Mouse (Mus musculus): ENCODE data around the gene Prkch. TPM values are rescaled to one million over a fixed set of nuclear protein-coding genes. Genes with fewer than 3 reads are reported as not detected.

The Prkch gene
- total and polyA plus RNA-seq, 2 experiments from 2014 or later = 9.9 to 16.2 TPM

- no peak for TF ChIP-seq CTCF (IDR thresholded peaks at IDR 0.05)
- Histone ChIP-seq H3K9ac (replicated peaks; ENCODE audit: low read length, poor library complexity, severe bottlenecking) (no peak overlapping the region), H3K4me3 (ENCODE audit: low read depth, low read length) (no peak overlapping the region), H3K27me3 (ENCODE audit: insufficient read depth, low read length) (no peaks in the 10 kb centered on the region), H3K27ac (ENCODE audit: low read depth, low read length) (no peak overlapping the region), H3K36me3 (ENCODE audit: insufficient read depth, low read length) (no peaks in the 10 kb centered on the region), H3K9me3 (ENCODE audit: low read length) (no peaks in the 10 kb centered on the region), H3K4me1 (ENCODE audit: insufficient read depth, low read length) (no peaks in the 10 kb centered on the region), H3K4me2 (ENCODE audit: low read depth, low read length, poor library complexity, severe bottlenecking) (no peak overlapping the region)
- no peak for DNase-seq (ENCODE audit: low spot score)
- ATAC-seq (ENCODE audit: low FRiP score) = no peak
- WGBS = 82% methylated on average over 13 of the region's 13 CpGs
Measured at GRCm38 (mm10) chr12:73694690-73695089, 110.1 kb downstream of the Prkch start.

GRCm38 (mm10) chr12:73695110-73695509 lies 110.5 kb downstream of the Prkch start:
- WGBS = 79% methylated on average over 16 of the region's 16 CpGs
- no peak overlapping the region for H3K9ac ChIP-seq (replicated peaks; ENCODE audit: low read length, poor library complexity, severe bottlenecking)
- no peak overlapping the region for H3K4me2 ChIP-seq (ENCODE audit: low read depth, low read length, poor library complexity, severe bottlenecking)
- TF ChIP-seq CTCF (IDR thresholded peaks at IDR 0.05) = peak; percentile 30; the same call in 1 of the 2 replicates
- ATAC-seq (ENCODE audit: low FRiP score) (no peak), DNase-seq (ENCODE audit: low spot score) (no peak)
- H3K36me3 ChIP-seq (ENCODE audit: insufficient read depth, low read length) = no peaks in the 10 kb centered on the region
- no peak overlapping the region for H3K4me3 ChIP-seq (ENCODE audit: low read depth, low read length)
- no peaks in the 10 kb centered on the region for H3K27me3 ChIP-seq (ENCODE audit: insufficient read depth, low read length)
- no peak overlapping the region for H3K27ac ChIP-seq (ENCODE audit: low read depth, low read length)
- no peaks in the 10 kb centered on the region for H3K9me3 ChIP-seq (ENCODE audit: low read length)
- peaks cover 2% of the 10 kb centered on the region; the same call in 1 of the 2 replicates for H3K4me1 ChIP-seq (ENCODE audit: insufficient read depth, low read length)

GRCm38 (mm10) chr12:73696084-73696483 lies 111.5 kb downstream of the Prkch start:
- 82% methylated on average over 4 of the region's 4 CpGs for WGBS
- H3K9ac ChIP-seq (replicated peaks; ENCODE audit: low read length, poor library complexity, severe bottlenecking) = no peak overlapping the region
- no peak for TF ChIP-seq CTCF (IDR thresholded peaks at IDR 0.05)
- H3K9me3 ChIP-seq (ENCODE audit: low read length) = no peaks in the 10 kb centered on the region
- no peaks in the 10 kb centered on the region for H3K36me3 ChIP-seq (ENCODE audit: insufficient read depth, low read length)
- H3K27ac ChIP-seq (ENCODE audit: low read depth, low read length) = no peak overlapping the region
- peaks cover 4% of the 10 kb centered on the region; the same call in 1 of the 2 replicates for H3K4me1 ChIP-seq (ENCODE audit: insufficient read depth, low read length)
- no peak overlapping the region for H3K4me2 ChIP-seq (ENCODE audit: low read depth, low read length, poor library complexity, severe bottlenecking)
- no peak overlapping the region for H3K4me3 ChIP-seq (ENCODE audit: low read depth, low read length)
- ATAC-seq (ENCODE audit: low FRiP score) = no peak
- no peaks in the 10 kb centered on the region for H3K27me3 ChIP-seq (ENCODE audit: insufficient read depth, low read length)
- DNase-seq (ENCODE audit: low spot score) = no peak

GRCm38 (mm10) chr12:73696946-73697345 lies 112.3 kb downstream of the Prkch start:
- Histone ChIP-seq H3K9me3 (ENCODE audit: low read length) (no peaks in the 10 kb centered on the region), H3K4me3 (ENCODE audit: low read depth, low read length) (no peak overlapping the region), H3K27ac (ENCODE audit: low read depth, low read length) (no peak overlapping the region), H3K36me3 (ENCODE audit: insufficient read depth, low read length) (no peaks in the 10 kb centered on the region), H3K4me2 (ENCODE audit: low read depth, low read length, poor library complexity, severe bottlenecking) (no peak overlapping the region), H3K9ac (replicated peaks; ENCODE audit: low read length, poor library complexity, severe bottlenecking) (no peak overlapping the region), H3K4me1 (ENCODE audit: insufficient read depth, low read length) (peaks cover 4% of the 10 kb centered on the region; the same call in 1 of the 2 replicates), H3K27me3 (ENCODE audit: insufficient read depth, low read length) (no peaks in the 10 kb centered on the region)
- no peak for TF ChIP-seq CTCF (IDR thresholded peaks at IDR 0.05)
- DNase-seq (ENCODE audit: low spot score) (no peak), ATAC-seq (ENCODE audit: low FRiP score) (no peak)
- WGBS = 54% methylated on average over 4 of the region's 4 CpGs

- no peak for ATAC-seq (ENCODE audit: low FRiP score)
Measured at GRCm38 (mm10) chr12:73698436-73698835, 113.8 kb downstream of the Prkch start.

GRCm38 (mm10) chr12:73698841-73699240 lies 114.2 kb downstream of the Prkch start:
- H3K9ac ChIP-seq (replicated peaks; ENCODE audit: low read length, poor library complexity, severe bottlenecking) = no peak overlapping the region
- ATAC-seq (ENCODE audit: low FRiP score) (no peak), DNase-seq (ENCODE audit: low spot score) (no peak)
- H3K4me3 ChIP-seq (ENCODE audit: low read depth, low read length) = no peak overlapping the region
- 80% methylated on average over 8 of the region's 8 CpGs for WGBS
- H3K27me3 ChIP-seq (ENCODE audit: insufficient read depth, low read length) = no peaks in the 10 kb centered on the region
- no peak for TF ChIP-seq CTCF (IDR thresholded peaks at IDR 0.05)
- no peaks in the 10 kb centered on the region for H3K9me3 ChIP-seq (ENCODE audit: low read length)
- no peaks in the 10 kb centered on the region for H3K36me3 ChIP-seq (ENCODE audit: insufficient read depth, low read length)
- H3K27ac ChIP-seq (ENCODE audit: low read depth, low read length) = no peak overlapping the region
- peaks cover 4% of the 10 kb centered on the region; the same call in 1 of the 2 replicates for H3K4me1 ChIP-seq (ENCODE audit: insufficient read depth, low read length)
- H3K4me2 ChIP-seq (ENCODE audit: low read depth, low read length, poor library complexity, severe bottlenecking) = no peak overlapping the region

More at GRCm38 (mm10) chr12:73698436-73698835, 113.8 kb downstream of the Prkch start:
- WGBS = 79% methylated on average over 5 of the region's 5 CpGs
- H3K36me3 ChIP-seq (ENCODE audit: insufficient read depth, low read length) = no peaks in the 10 kb centered on the region
- TF ChIP-seq CTCF (IDR thresholded peaks at IDR 0.05) = no peak
- H3K9me3 ChIP-seq (ENCODE audit: low read length) = no peaks in the 10 kb centered on the region
- no peak overlapping the region for H3K9ac ChIP-seq (replicated peaks; ENCODE audit: low read length, poor library complexity, severe bottlenecking)
- no peak overlapping the region for H3K4me2 ChIP-seq (ENCODE audit: low read depth, low read length, poor library complexity, severe bottlenecking)
- no peak for DNase-seq (ENCODE audit: low spot score)
- H3K27me3 ChIP-seq (ENCODE audit: insufficient read depth, low read length) = no peaks in the 10 kb centered on the region
- H3K4me3 ChIP-seq (ENCODE audit: low read depth, low read length) = no peak overlapping the region
- no peak overlapping the region for H3K27ac ChIP-seq (ENCODE audit: low read depth, low read length)
- H3K4me1 ChIP-seq (ENCODE audit: insufficient read depth, low read length) = peaks cover 4% of the 10 kb centered on the region; the same call in 1 of the 2 replicates

Data from midbrain, postnatal 0 days (tissue).